Mouse (Mus musculus): ENCODE results near the gene Chst3. TPM values are rescaled to one million over a fixed set of nuclear protein-coding genes. Genes with fewer than 3 reads are reported as not detected.

Gene Chst3
- polyA plus RNA-seq, 1 experiment: 2.1 TPM

GRCm38 (mm10) chr10:60174506-60174905 lies 44.6 kb downstream of the Chst3 start:
- no peaks in the 10 kb centered on the region for H3K36me3 ChIP-seq (ENCODE audit: control insufficient read depth, insufficient read depth, low read length)
- H3K27ac ChIP-seq (ENCODE audit: control insufficient read depth, insufficient read depth, low read length): no peak overlapping the region
- peaks cover 24% of the 10 kb centered on the region for H3K4me1 ChIP-seq (replicated peaks; ENCODE audit: control insufficient read depth, insufficient read depth, low read length)
- H3K4me3 ChIP-seq (ENCODE audit: control insufficient read depth, insufficient read depth, low read length): no peak overlapping the region
- 84% methylated on average over 3 of the region's 3 CpGs for WGBS
- H3K27me3 ChIP-seq (ENCODE audit: control insufficient read depth, insufficient read depth, low read length): no peaks in the 10 kb centered on the region
- DNase-seq: no peak
- TF ChIP-seq POLR2A (IDR thresholded peaks at IDR 0.05; ENCODE audit: control insufficient read depth, extremely low read depth, insufficient read depth, low read length, poor library complexity) (no peak), CTCF (IDR thresholded peaks at IDR 0.05; ENCODE audit: borderline replicate concordance, control insufficient read depth, extremely low read depth, insufficient read depth, low read length, poor library complexity) (no peak)

GRCm38 (mm10) chr10:60173035-60173434 lies 46.0 kb downstream of the Chst3 start:
- H3K27ac ChIP-seq (ENCODE audit: control insufficient read depth, insufficient read depth, low read length): no peak overlapping the region
- H3K4me3 ChIP-seq (ENCODE audit: control insufficient read depth, insufficient read depth, low read length): no peak overlapping the region
- 89% methylated on average over 10 of the region's 10 CpGs for WGBS
- H3K27me3 ChIP-seq (ENCODE audit: control insufficient read depth, insufficient read depth, low read length): no peaks in the 10 kb centered on the region
- no peaks in the 10 kb centered on the region for H3K36me3 ChIP-seq (ENCODE audit: control insufficient read depth, insufficient read depth, low read length)
- peaks cover 35% of the 10 kb centered on the region for H3K4me1 ChIP-seq (replicated peaks; ENCODE audit: control insufficient read depth, insufficient read depth, low read length)
- DNase-seq: no peak
- TF ChIP-seq CTCF (IDR thresholded peaks at IDR 0.05; ENCODE audit: borderline replicate concordance, control insufficient read depth, extremely low read depth, insufficient read depth, low read length, poor library complexity) (no peak), POLR2A (IDR thresholded peaks at IDR 0.05; ENCODE audit: control insufficient read depth, extremely low read depth, insufficient read depth, low read length, poor library complexity) (no peak)

- H3K27ac ChIP-seq (ENCODE audit: control insufficient read depth, insufficient read depth, low read length): no peak overlapping the region
- no peaks in the 10 kb centered on the region for H3K36me3 ChIP-seq (ENCODE audit: control insufficient read depth, insufficient read depth, low read length)
- DNase-seq: no peak
- no peak overlapping the region for H3K4me3 ChIP-seq (ENCODE audit: control insufficient read depth, insufficient read depth, low read length)
- TF ChIP-seq CTCF (IDR thresholded peaks at IDR 0.05; ENCODE audit: borderline replicate concordance, control insufficient read depth, extremely low read depth, insufficient read depth, low read length, poor library complexity): no peak
- TF ChIP-seq POLR2A (IDR thresholded peaks at IDR 0.05; ENCODE audit: control insufficient read depth, extremely low read depth, insufficient read depth, low read length, poor library complexity): no peak
- H3K27me3 ChIP-seq (ENCODE audit: control insufficient read depth, insufficient read depth, low read length): no peaks in the 10 kb centered on the region
- WGBS: 97% methylated on average over 4 of the region's 4 CpGs
- H3K4me1 ChIP-seq (replicated peaks; ENCODE audit: control insufficient read depth, insufficient read depth, low read length): peaks cover 35% of the 10 kb centered on the region
These were observed 46.8 kb downstream of the Chst3 start for GRCm38 (mm10) chr10:60172306-60172705.

- H3K4me1 ChIP-seq (replicated peaks; ENCODE audit: control insufficient read depth, insufficient read depth, low read length): peaks cover 35% of the 10 kb centered on the region
- 56% methylated on average over 5 of the region's 5 CpGs for WGBS
- no peak for TF ChIP-seq POLR2A (IDR thresholded peaks at IDR 0.05; ENCODE audit: control insufficient read depth, extremely low read depth, insufficient read depth, low read length, poor library complexity)
- TF ChIP-seq CTCF (IDR thresholded peaks at IDR 0.05; ENCODE audit: borderline replicate concordance, control insufficient read depth, extremely low read depth, insufficient read depth, low read length, poor library complexity): no peak
- DNase-seq: no peak
- no peaks in the 10 kb centered on the region for H3K27me3 ChIP-seq (ENCODE audit: control insufficient read depth, insufficient read depth, low read length)
- no peak overlapping the region for H3K27ac ChIP-seq (ENCODE audit: control insufficient read depth, insufficient read depth, low read length)
- H3K4me3 ChIP-seq (ENCODE audit: control insufficient read depth, insufficient read depth, low read length): no peak overlapping the region
- H3K36me3 ChIP-seq (ENCODE audit: control insufficient read depth, insufficient read depth, low read length): no peaks in the 10 kb centered on the region
These were observed 47.7 kb downstream of the Chst3 start for GRCm38 (mm10) chr10:60171368-60171767.

- WGBS: 84% methylated on average over 10 of the region's 10 CpGs
- TF ChIP-seq POLR2A (IDR thresholded peaks at IDR 0.05; ENCODE audit: control insufficient read depth, extremely low read depth, insufficient read depth, low read length, poor library complexity) (no peak), CTCF (IDR thresholded peaks at IDR 0.05; ENCODE audit: borderline replicate concordance, control insufficient read depth, extremely low read depth, insufficient read depth, low read length, poor library complexity) (no peak)
- no peaks in the 10 kb centered on the region for H3K36me3 ChIP-seq (ENCODE audit: control insufficient read depth, insufficient read depth, low read length)
- no peak for DNase-seq
- no peak overlapping the region for H3K4me3 ChIP-seq (ENCODE audit: control insufficient read depth, insufficient read depth, low read length)
- no peaks in the 10 kb centered on the region for H3K27me3 ChIP-seq (ENCODE audit: control insufficient read depth, insufficient read depth, low read length)
- H3K27ac ChIP-seq (ENCODE audit: control insufficient read depth, insufficient read depth, low read length): no peak overlapping the region
- H3K4me1 ChIP-seq (replicated peaks; ENCODE audit: control insufficient read depth, insufficient read depth, low read length): peaks cover 32% of the 10 kb centered on the region
These were observed 48.6 kb downstream of the Chst3 start for GRCm38 (mm10) chr10:60170326-60171089.

- TF ChIP-seq POLR2A (IDR thresholded peaks at IDR 0.05; ENCODE audit: control insufficient read depth, extremely low read depth, insufficient read depth, low read length, poor library complexity) (no peak), CTCF (IDR thresholded peaks at IDR 0.05; ENCODE audit: borderline replicate concordance, control insufficient read depth, extremely low read depth, insufficient read depth, low read length, poor library complexity) (no peak)
- Histone ChIP-seq H3K4me3 (ENCODE audit: control insufficient read depth, insufficient read depth, low read length) (no peak overlapping the region), H3K27ac (ENCODE audit: control insufficient read depth, insufficient read depth, low read length) (peak overlapping the region; percentile 81), H3K4me1 (replicated peaks; ENCODE audit: control insufficient read depth, insufficient read depth, low read length) (peaks cover 32% of the 10 kb centered on the region), H3K36me3 (ENCODE audit: control insufficient read depth, insufficient read depth, low read length) (no peaks in the 10 kb centered on the region), H3K27me3 (ENCODE audit: control insufficient read depth, insufficient read depth, low read length) (no peaks in the 10 kb centered on the region)
- no peak for DNase-seq
- WGBS: 72% methylated on average over 3 of the region's 3 CpGs
These were observed 50.1 kb downstream of the Chst3 start for GRCm38 (mm10) chr10:60168960-60169359.
